Mouse (Mus musculus): Measurements from ENCODE around the gene Fosl1. TPM values are rescaled to one million over a fixed set of nuclear protein-coding genes. Genes with fewer than 3 reads are reported as not detected.
"Not testable (repeated sequence)": the region's sequence is repeated elsewhere in the genome, so short reads cannot be mapped to it uniquely, and the experiment has no call there.

Gene Fosl1
- total RNA-seq, 2 experiments from 2014 or later: not detected

DNA sequence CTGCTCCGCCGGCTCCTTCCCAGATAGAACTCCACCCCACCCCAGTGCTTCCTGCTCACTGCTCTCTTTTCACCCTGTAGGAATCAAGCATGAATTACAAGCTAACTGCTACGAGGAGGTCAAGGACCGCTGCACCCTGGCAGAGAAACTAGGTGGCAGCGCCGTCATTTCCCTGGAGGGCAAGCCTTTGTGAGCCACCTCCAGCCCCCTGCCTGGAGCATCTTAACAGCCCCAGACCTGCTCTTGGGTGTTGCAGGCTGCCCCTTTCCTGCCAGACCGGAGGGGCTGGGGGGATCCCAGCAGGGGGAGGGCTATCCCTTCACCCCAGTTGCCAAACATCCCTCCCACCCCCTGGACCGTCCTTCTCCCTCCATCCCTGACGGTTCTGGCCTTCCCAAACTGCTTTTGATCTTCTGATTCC is 46.0 kb downstream of the Fosl1 start:
- intact Hi-C loops (cut with DNase I); DNase-seq: not testable (repeated sequence)

DNA sequence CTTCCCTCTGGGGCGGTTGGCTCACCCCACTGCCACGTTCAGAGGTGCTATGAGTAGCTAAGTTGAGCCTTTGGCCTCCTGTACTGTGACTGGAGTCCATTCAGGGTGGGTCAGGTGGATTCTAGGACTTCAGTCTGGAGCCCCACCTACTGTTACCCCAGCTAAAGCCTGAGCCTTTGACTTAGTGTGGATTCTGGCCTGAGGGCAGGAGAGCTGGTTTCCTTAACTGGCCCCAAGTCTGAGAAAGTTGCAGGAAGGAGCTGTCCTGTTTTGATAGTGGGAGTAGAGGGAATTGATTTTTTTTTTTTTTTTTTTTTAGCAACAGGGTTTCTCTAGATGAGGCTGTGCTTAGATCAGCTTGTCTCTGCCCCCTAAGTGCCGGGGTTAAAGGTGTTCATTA is 47.0 kb downstream of the Fosl1 start:
- intact Hi-C loops (cut with DNase I): no loop called here
- no peak for DNase-seq

GRCm38 (mm10) chr19:5495353-5496051 is 48.2 kb downstream of the Fosl1 start:
- no peak for DNase-seq
- intact Hi-C loops (cut with DNase I): no loop called here

- no peak for DNase-seq
- intact Hi-C loops (cut with DNase I): no loop called here
These were observed 48.7 kb downstream of the Fosl1 start for GRCm38 (mm10) chr19:5496052-5496370.

GRCm38 (mm10) chr19:5500330-5500875 is 53.1 kb downstream of the Fosl1 start:
- intact Hi-C loops (cut with DNase I): no loop called here

DNA sequence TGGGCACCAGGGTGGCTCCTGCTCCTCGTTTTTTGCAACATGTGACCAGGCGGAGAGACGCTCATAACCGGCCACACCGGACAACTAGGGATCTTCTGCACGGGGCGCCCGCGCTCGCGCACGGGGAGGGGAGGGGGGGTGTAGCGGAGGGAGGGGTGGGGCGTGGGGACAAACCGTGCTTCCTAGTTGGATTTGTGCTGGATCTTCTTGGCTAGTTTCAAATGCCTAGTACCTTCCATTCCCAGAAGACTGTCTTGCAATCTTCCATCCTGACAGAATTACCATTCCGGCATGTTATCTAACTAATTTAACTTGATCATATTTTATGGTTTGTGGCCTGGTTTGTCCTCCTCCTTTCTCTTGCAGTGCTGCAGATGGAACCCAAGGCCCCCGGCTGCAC is 56.3 kb downstream of the Fosl1 start, which contains the start of gene 1700020D05Rik:
Gene 1700020D05Rik (minus strand): TSS at position 101 of the 400 bp plus-strand sequence.
- intact Hi-C loops (cut with DNase I): no loop called here
- DNase-seq: no peak

More at GRCm38 (mm10) chr19:5500330-5500875, 53.1 kb downstream of the Fosl1 start:
- no peak for DNase-seq

Other genes with a start within 250 kb of the Fosl1 start
- 10 to 100 TPM; 24.5 to 27.8 TPM for gene Pacs1, start 174.4 kb upstream of the Fosl1 start, total RNA-seq (2021)
- gene Sf3b2, start 152.1 kb upstream of the Fosl1 start, total RNA-seq (2021): 100 to 1,000 TPM; 129 to 136 TPM
- 10 to 100 TPM in 1 of 2 experiments, 1 to 10 TPM in 1; 9.4 to 14.6 TPM for gene Gal3st3, start 149.2 kb upstream of the Fosl1 start, total RNA-seq (2021)
- gene Catsper1, start 111.8 kb upstream of the Fosl1 start, total RNA-seq (2021): not detected
- 1 to 10 TPM; 2.6 to 3.1 TPM for gene Cst6, start 98.0 kb upstream of the Fosl1 start, total RNA-seq (2021)
- gene Eif1ad, start 80.8 kb upstream of the Fosl1 start, total RNA-seq (2021): 10 to 100 TPM; 26.4 to 28.8 TPM
- 100 to 1,000 TPM; 173 to 178 TPM for gene Banf1, start 80.4 kb upstream of the Fosl1 start, total RNA-seq (2021)
- 10 to 100 TPM; 47.7 to 50.7 TPM for gene Sart1, start 58.8 kb upstream of the Fosl1 start, total RNA-seq (2021)
- not detected for gene Tsga10ip, start 45.0 kb upstream of the Fosl1 start, total RNA-seq (2021)
- gene Drap1, start 22.6 kb upstream of the Fosl1 start, total RNA-seq (2021): 100 to 1,000 TPM; 240 to 260 TPM
- gene AI837181, start 22.4 kb upstream of the Fosl1 start, total RNA-seq (2021): 10 to 100 TPM; 40.3 to 43.8 TPM
- 10 to 100 TPM; 12.5 to 14.5 TPM for gene Ccdc85b, start 10.3 kb downstream of the Fosl1 start, total RNA-seq (2021)
- 10 to 100 TPM; 90.2 to 91.5 TPM for gene Fibp, start 13.1 kb downstream of the Fosl1 start, total RNA-seq (2021)
- gene Ctsw, start 21.0 kb downstream of the Fosl1 start, total RNA-seq (2021): under 1 TPM; 0.41 to 0.45 TPM
- 10 to 100 TPM; 28.6 to 32.7 TPM for gene Efemp2, start 26.4 kb downstream of the Fosl1 start, total RNA-seq (2021)
- gene Mus81, start 40.9 kb downstream of the Fosl1 start, total RNA-seq (2021): 10 to 100 TPM; 24.3 to 25.5 TPM
- gene Cfl1, start 42.9 kb downstream of the Fosl1 start, total RNA-seq (2021): 100 to 1,000 TPM; 497 to 519 TPM
- gene 1700020D05Rik, start 56.2 kb downstream of the Fosl1 start, total RNA-seq (2021): 1 to 10 TPM in 1 of 2 experiments, under 1 TPM in 1; 0.69 to 1.2 TPM
- gene Snx32, start 63.0 kb downstream of the Fosl1 start, total RNA-seq (2021): 1 to 10 TPM; 6.1 to 7.7 TPM
- gene Ovol1, start 113.1 kb downstream of the Fosl1 start, total RNA-seq (2021): not detected
- 1 to 10 TPM; 4.1 to 4.5 TPM for gene Ap5b1, start 120.5 kb downstream of the Fosl1 start, total RNA-seq (2021)
- 10 to 100 TPM; 63.6 to 76.0 TPM for gene Rnaseh2c, start 154.3 kb downstream of the Fosl1 start, total RNA-seq (2021)
- gene Kat5, start 162.7 kb downstream of the Fosl1 start, total RNA-seq (2021): 10 to 100 TPM; 34.2 to 43.5 TPM
- gene Rela, start 189.9 kb downstream of the Fosl1 start, total RNA-seq (2021): 10 to 100 TPM; 32.6 to 38.2 TPM
- 10 to 100 TPM; 44.2 to 49.6 TPM for gene Sipa1, start 216.2 kb downstream of the Fosl1 start, total RNA-seq (2021)
- 10 to 100 TPM; 41.3 to 47.8 TPM for gene Map3k11, start 241.2 kb downstream of the Fosl1 start, total RNA-seq (2021)
- 10 to 100 TPM; 34.7 to 37.9 TPM for gene Pcnx3, start 241.4 kb downstream of the Fosl1 start, total RNA-seq (2021)

Measured in heart, postnatal 10 days (tissue).